Mouse (Mus musculus) E14TG2a.4 (cell line): ENCODE data around the gene Fam32a.

ENCODE experiments used
- CTCF ChIP-seq: conservative IDR thresholded peaks from 2 replicates; pipeline ENCODE4 v1.5.1; 2014; ENCODE audit warnings: low read length
- NANOG ChIP-seq: IDR thresholded peaks from 2 replicates; pipeline ENCODE4 v1.6.1; 2014; ENCODE audit warnings: borderline replicate concordance, low read length, mixed read lengths
- POU5F1 ChIP-seq: IDR thresholded peaks from 2 replicates; pipeline ENCODE4 v1.6.1; 2014; ENCODE audit warnings: low read length, borderline replicate concordance

DNA sequence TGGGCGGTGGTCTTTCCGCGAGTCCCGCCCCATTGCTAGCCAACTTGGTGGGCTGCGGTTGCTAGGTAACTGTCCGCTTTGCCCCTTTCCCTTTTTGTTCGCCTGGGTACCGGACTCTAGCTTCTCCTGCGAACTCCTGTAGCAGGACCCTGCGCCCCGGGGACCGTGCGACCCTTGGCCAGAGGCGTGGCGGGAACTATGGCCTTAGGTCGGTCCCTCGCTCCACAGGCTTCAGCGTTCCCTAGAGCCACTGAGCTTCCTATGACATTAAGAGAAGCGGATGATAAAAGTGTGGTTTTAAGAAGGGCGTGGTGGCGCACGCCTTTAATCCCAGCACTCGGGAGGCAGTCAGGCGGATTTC lies 20.9 kb downstream of the Fam32a start:
- no peak for TF ChIP-seq CTCF
- no peak for TF ChIP-seq POU5F1
- no peak for TF ChIP-seq NANOG
